Mouse (Mus musculus) mature B cell (primary cell): ENCODE measurements around the gene Nmrk2.
"Not testable (repeated sequence)": the region's sequence is repeated elsewhere in the genome, so short reads cannot be mapped to it uniquely, and the experiment has no call there.

ENCODE experiments used
- in situ Hi-C: fragments of 300-500 bp; cut with MboI; formaldehyde crosslinking; loops from 2 replicates; pipeline ENCODE4 v1.14.3; 2019

Nmrk2 gene

GRCm38 (mm10) chr10:81201807-81202758 lies at the start of gene Nmrk2:
Nmrk2 (minus strand) TSS chr10:81202051.
- in situ Hi-C loops = no loop called here

- in situ Hi-C loops = no loop called here
These were observed 47.6 kb upstream of the Nmrk2 start for GRCm38 (mm10) chr10:81249442-81249841.

- in situ Hi-C loops = no loop called here
These were observed 46.0 kb upstream of the Nmrk2 start for GRCm38 (mm10) chr10:81247804-81248203.

GRCm38 (mm10) chr10:81245166-81245565 lies 43.3 kb upstream of the Nmrk2 start:
- in situ Hi-C loops = no loop called here

- in situ Hi-C loops = no loop called here
These were observed 42.7 kb upstream of the Nmrk2 start for GRCm38 (mm10) chr10:81244595-81244994.

- in situ Hi-C loops = no loop called here
These were observed 42.3 kb upstream of the Nmrk2 start for GRCm38 (mm10) chr10:81244146-81244545.

- in situ Hi-C loops = no loop called here
These were observed 40.2 kb upstream of the Nmrk2 start for GRCm38 (mm10) chr10:81242021-81242420.

- in situ Hi-C loops = no loop called here
These were observed 39.0 kb upstream of the Nmrk2 start for GRCm38 (mm10) chr10:81240876-81241275.

- in situ Hi-C loops = no loop called here
These were observed 36.8 kb upstream of the Nmrk2 start for GRCm38 (mm10) chr10:81238618-81239017.

GRCm38 (mm10) chr10:81236471-81237268 lies 34.8 kb upstream of the Nmrk2 start:
- in situ Hi-C loops = no loop called here

- in situ Hi-C loops = no loop called here
These were observed 32.4 kb upstream of the Nmrk2 start for GRCm38 (mm10) chr10:81234206-81234605.

- in situ Hi-C loops = no loop called here
These were observed 31.4 kb upstream of the Nmrk2 start for GRCm38 (mm10) chr10:81233226-81233585.

- in situ Hi-C loops = no loop called here
These were observed 30.9 kb upstream of the Nmrk2 start, which contains the start of gene Zfr2 for GRCm38 (mm10) chr10:81232580-81233225. Zfr2 (plus strand) TSS chr10:81233155.

- in situ Hi-C loops = no loop called here
These were observed 29.6 kb upstream of the Nmrk2 start for GRCm38 (mm10) chr10:81231436-81231835.

- in situ Hi-C loops = no loop called here
These were observed 28.8 kb upstream of the Nmrk2 start, which contains the start of gene Atcay for GRCm38 (mm10) chr10:81230438-81231332. Atcay (minus strand) TSS chr10:81230833.

GRCm38 (mm10) chr10:81229735-81230437 lies 28.0 kb upstream of the Nmrk2 start:
- in situ Hi-C loops = no loop called here

GRCm38 (mm10) chr10:81223731-81224130 lies 21.9 kb upstream of the Nmrk2 start:
- in situ Hi-C loops = not testable (repeated sequence)

- in situ Hi-C loops = no loop called here
These were observed 19.7 kb upstream of the Nmrk2 start for GRCm38 (mm10) chr10:81221402-81222015.

- in situ Hi-C loops = no loop called here
These were observed 16.1 kb upstream of the Nmrk2 start for GRCm38 (mm10) chr10:81217964-81218363.

- in situ Hi-C loops = not testable (repeated sequence)
These were observed 15.4 kb upstream of the Nmrk2 start for GRCm38 (mm10) chr10:81217267-81217666.
